Mouse (Mus musculus): ENCODE results near the gene Jpt2.

The Jpt2 gene

GRCm38 (mm10) chr17:24903767-24904166 lies 56.7 kb downstream of the Jpt2 start:
- no peak for DNase-seq

DNA sequence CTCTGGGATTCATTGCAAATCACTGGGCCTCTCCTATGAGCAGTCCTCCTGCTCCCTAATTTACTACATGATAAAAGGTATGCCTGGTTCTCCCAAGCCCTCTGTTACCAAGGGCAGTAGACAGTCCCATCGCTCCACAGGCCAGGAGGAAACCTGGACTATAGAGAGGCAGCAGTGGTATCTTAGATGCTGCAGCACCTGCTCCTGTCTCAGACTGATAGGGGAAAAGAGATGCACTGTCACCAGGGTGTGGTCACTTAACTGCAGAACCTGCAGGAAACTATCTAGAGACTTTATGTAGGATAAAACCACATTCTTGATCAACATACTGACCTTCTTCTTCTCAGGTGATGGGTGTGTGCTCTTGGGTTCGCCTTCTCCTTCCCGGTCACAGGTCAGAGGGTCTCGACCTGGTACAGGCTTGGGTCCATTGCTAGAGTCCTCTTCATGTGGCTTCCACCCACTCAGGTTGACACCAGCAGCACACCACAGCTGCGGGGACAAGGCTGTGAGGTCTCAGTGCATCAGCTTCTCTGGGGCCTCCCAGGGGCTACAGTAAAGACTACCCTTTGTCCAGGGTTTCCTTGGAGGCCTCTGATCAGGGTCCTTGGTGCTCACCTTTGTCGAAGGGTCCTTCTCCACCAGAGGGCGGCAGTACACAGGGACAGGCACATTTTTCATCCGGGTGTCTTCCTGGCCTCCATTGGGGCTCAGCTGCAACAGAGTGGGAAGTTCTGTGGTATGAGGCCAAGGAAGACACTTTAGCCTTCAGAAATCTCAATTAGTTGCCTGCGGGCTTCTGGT lies 57.6 kb downstream of the Jpt2 start:
- DNase-seq = peak; percentile 65

- DNase-seq = no peak
These were observed 58.4 kb downstream of the Jpt2 start for GRCm38 (mm10) chr17:24902124-24902523.

DNA sequence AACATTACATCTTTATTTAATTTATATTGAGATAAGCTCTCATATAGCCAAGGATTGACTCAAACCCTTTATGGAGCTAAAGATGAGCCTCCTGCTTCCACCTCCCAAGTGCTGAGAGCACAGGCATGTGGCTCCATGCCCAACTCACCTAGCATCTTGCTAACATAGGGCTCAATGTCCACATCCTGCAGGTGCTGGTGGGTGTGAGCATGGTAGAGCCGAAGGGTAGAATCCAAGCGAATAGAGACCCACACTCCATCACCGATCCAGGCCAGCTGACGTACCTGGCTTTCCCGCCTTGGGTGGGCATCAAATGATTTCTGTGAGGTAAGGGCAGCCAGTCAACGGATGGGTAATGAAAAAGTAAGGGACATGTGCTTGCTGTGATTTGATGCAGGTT lies 60.5 kb downstream of the Jpt2 start:
- peak; percentile 11 for DNase-seq

GRCm38 (mm10) chr17:24899153-24899552 lies 61.3 kb downstream of the Jpt2 start:
- DNase-seq = no peak

GRCm38 (mm10) chr17:24898041-24898854 lies 62.2 kb downstream of the Jpt2 start:
- DNase-seq = peak; percentile 11

- peak; percentile 9 for DNase-seq
These were observed 62.9 kb downstream of the Jpt2 start for GRCm38 (mm10) chr17:24897600-24897999.

DNA sequence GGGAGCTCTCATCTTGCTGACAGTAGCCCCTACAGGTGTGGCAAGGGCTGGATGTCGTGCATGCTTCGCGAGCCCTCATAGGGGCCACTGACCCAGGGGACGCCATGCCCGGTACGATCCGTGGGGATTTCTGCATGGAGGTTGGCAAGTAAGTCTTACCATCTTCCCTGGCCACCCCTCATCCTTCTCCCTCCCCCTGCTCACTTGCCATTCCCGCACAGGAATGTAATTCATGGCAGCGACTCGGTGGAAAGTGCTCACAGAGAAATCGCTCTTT lies 63.6 kb downstream of the Jpt2 start:
- DNase-seq = peak; percentile 24

DNA sequence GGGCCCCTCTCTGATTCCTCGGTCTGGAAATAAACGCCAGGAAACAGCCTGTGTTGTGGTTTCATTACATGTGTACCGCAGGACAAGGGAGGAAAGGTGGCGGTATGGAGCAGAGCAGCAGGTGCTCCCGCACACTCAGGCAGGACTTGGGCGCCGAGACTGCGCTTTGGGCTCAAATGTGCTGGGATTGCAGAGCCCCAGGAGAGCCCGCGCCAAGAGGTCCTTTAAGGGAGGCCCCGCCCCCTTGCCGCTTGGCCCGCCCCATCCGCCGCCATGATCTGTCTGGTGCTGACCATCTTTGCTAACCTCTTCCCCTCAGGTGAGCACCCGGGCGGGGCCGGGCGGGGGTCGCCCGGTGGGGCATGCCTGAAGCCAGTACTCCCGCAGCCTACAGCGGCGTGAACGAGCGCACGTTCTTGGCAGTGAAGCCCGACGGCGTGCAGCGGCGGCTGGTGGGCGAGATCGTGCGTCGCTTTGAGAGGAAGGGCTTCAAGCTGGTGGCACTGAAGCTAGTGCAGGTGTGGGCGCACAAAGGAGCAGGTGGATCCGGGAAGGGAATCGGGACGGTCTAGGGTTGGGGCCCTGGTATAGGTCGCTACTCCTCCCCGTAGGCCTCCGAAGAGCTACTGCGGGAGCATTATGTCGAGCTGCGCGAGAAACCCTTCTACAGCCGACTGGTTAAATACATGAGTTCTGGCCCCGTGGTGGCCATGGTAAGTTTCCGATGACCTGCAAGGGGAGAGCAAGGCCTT lies 64.1 kb downstream of the Jpt2 start, which contains the start of gene Nme3:
Gene Nme3, plus strand, starts transcription at position 260 of the 752 bp plus-strand sequence.
- peak; percentile 91 for DNase-seq

GRCm38 (mm10) chr17:24895571-24896240 lies 64.8 kb downstream of the Jpt2 start:
- peak; percentile 30 for DNase-seq

GRCm38 (mm10) chr17:24894995-24895547 lies 65.4 kb downstream of the Jpt2 start, which contains the start of the genes Eme2 and Mrps34:
Gene Eme2 (minus strand): TSS chr17:24895087.
Gene Mrps34 (plus strand): TSS chr17:24895116.
- peak; percentile 90 for DNase-seq

- DNase-seq = no peak
These were observed 66.2 kb downstream of the Jpt2 start for GRCm38 (mm10) chr17:24894061-24894994.

GRCm38 (mm10) chr17:24893276-24893675 lies 67.2 kb downstream of the Jpt2 start:
- DNase-seq = peak; percentile 10

- peak; percentile 13 for DNase-seq
These were observed 67.7 kb downstream of the Jpt2 start for GRCm38 (mm10) chr17:24892785-24893184.

- peak; percentile 10 for DNase-seq
These were observed 69.2 kb downstream of the Jpt2 start for GRCm38 (mm10) chr17:24891321-24891720.

DNA sequence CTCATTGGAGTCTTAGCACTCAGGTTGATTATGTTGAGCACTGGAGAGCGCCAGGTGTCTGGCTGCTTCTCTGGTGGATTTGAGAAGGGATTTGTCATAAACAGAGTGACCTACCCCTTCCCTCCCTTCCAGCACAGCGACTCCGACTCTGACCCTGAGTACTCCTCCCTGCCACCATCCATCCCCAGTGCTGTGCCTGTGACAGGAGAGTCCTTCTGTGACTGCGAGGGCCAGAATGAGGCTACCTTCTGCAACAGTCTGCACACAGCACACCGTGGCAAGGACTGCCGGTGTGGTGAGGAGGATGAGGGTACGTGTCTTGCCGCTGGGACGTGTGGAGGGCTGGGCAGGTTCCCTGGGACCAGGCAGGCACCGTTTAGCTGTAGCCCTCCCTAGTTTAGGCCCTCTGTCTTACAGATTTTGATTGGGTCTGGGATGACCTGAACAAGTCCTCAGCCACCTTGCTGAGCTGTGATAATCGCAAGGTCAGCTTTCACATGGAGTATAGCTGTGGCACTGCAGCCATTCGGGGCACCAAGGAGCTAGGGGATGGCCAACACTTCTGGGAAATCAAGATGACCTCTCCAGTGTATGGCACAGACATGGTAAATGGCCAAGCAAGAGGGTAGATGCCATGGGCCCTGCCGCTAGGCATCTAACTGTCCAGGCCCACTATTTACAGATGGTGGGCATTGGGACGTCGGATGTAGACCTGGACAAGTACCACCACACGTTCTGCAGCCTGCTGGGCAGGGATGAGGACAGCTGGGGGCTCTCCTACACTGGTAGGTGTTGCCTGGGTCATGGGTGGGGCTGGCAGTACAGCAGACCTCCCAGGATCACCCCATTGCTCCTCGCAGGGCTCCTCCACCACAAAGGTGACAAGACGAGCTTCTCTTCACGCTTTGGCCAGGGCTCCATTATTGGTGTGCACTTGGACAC lies 70.1 kb downstream of the Jpt2 start:
- peak; percentile 15 for DNase-seq

DNA sequence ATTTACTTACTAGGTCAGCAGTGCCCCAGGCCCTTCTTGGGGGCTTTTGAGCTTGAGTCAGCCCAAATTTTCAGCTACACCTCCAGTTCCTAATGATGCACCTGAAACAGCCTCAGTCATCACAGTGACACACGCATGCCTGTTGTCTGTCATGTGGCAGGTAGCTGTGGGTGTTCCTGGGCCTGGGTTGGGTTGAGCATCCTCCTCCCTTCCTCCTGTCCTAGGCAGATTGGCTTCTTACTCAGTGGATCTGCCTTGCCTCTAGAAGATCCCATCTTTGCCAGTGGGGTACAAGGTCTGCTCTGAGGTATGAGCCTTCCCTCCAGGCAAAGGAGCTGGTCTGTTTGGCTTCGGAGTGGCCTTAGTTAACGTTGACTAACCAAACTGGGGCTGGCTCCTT lies 71.6 kb downstream of the Jpt2 start:
- DNase-seq = no peak
